Mouse (Mus musculus) right cerebral cortex, adult 18-20 months (tissue): ENCODE measurements around the gene Herpud1.

Source experiments
- DNase-seq: peaks from one replicate; pipeline ENCODE4 v3.0.0; 2022; ENCODE audit warnings: mixed read lengths

Herpud1 gene

DNA sequence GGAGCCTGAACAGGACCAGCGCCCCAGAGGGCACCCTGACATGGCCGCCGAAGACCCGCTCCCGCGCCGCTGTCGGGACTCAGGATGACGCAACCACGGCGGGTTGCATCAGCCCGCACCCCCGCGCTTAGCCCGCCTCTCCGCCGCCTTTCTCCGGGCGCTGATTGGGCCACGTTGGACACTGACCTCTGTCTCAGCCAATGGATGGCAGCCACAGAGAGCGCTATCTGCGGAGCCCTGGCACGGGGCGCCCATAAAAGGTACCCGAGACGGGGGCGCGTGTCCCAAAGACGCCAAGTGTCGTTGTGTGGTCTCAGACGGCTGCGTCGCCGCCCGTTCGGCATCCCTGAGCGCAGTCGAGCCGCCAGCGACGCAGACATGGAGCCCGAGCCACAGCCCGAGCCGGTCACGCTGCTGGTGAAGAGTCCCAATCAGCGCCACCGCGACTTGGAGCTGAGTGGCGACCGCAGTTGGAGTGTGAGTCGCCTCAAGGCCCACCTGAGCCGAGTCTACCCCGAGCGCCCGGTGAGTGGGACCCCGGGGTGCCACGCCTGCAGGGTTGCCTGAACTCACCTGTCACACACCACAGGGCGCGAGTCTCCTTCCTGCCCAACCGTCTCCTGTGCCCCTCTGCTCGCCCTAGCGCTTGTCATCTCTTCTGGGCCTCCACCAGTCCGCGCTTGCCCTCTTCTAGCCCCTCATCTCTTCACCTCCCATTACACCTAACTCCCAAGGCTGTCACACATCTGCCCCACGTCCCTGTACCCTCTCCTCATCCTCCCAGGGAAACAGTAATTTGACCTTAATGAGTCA, at the start of gene Herpud1:
Gene Herpud1 (plus strand): TSS at position 225 of the 813 bp plus-strand sequence.
- peak; percentile 99 for DNase-seq

- no peak for DNase-seq
Observed at GRCm38 (mm10) chr8:94337559-94337958, 48.7 kb upstream of the Herpud1 start.

- DNase-seq: no peak
Observed at GRCm38 (mm10) chr8:94340796-94341195, 45.4 kb upstream of the Herpud1 start.

DNA sequence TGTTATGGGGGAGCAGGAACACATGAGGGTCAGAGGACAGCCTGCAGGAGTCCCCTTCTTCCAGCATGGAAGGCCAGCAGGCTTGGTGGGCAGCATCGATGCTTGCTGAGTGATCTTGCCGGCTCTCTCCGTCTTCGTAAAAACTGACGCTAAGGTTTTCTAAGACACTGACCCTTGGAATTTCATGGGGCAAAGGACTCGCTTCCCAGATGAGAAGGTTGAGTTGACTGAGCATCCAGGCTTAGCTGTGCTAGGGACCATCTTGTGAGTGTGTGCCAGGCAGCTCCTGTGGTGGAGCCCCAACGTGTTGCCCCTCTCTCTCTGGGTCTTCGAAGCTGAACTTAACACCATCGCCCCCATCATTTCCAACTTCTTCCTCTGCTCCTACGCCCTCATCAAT, 43.5 kb upstream of the Herpud1 start:
- no peak for DNase-seq

DNA sequence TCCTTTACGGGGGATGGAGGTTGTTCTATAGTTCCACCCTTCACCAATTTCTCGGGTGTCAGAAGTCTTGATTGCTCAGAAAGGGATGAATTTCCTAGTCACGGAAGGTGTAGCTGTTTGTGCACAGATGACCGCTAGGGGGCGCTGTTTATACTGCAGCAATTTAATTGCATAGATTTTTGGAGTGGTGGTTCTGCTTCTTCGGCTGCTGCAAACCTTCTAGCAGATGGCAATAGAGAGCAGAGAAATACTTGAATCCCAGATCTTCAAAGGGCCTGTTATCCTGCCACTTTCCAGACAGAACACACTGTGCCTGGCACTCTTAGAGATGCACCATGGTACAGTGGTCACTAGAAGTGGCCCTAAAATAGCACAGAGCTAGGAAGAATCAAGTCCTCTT, 42.9 kb upstream of the Herpud1 start:
- DNase-seq: peak; percentile 83

DNA sequence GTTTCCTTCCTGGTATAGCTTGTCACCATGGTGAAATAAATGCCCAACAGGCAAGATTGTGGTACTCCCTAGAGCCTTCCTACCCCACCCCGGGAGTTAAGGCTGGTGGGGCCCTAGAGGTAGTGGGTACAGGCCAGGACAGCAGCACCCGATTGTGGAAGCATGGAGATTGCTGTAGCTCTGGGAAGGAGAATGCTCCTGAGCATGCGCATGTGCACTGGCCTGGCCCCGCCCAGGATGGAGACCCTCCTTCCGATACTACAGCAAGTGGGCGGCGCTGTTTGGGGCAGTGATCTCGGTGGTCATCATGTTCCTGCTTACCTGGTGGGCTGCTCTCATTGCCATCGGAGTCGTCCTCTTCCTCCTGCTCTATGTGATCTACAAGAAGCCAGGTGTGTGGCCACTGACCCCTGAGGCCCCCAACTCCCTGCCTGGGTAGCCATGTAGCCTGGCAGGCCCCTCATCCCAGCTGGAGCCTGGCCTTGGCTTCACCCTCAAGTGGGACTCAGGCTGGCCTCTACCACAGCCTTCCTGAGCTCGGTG, 42.4 kb upstream of the Herpud1 start:
- no peak for DNase-seq

- DNase-seq: no peak
Observed at GRCm38 (mm10) chr8:94345657-94346056, 40.6 kb upstream of the Herpud1 start.

DNA sequence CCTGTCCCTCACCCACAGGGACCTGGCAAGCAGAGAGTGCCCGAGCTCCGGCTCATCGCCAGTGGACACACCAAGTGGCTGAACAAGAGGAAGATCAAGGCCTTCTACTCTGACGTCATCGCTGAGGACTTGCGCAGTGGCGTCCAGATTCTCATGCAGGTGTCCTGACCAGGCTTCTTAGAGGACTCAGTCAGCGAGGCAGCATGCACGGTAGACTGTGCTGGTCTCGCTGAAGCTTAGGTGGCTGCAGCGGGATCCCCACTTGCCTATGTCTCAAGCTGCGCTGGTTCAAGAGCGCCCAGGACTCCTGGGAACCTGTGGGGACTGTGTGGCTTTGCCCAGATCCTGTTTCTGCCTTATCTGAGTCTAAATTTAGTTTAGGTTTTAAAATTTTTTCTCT, 40.0 kb upstream of the Herpud1 start:
- DNase-seq: no peak

- DNase-seq: no peak
Observed at GRCm38 (mm10) chr8:94348425-94348824, 37.8 kb upstream of the Herpud1 start.

- DNase-seq: no peak
Observed at GRCm38 (mm10) chr8:94354069-94354531, 32.1 kb upstream of the Herpud1 start.

DNA sequence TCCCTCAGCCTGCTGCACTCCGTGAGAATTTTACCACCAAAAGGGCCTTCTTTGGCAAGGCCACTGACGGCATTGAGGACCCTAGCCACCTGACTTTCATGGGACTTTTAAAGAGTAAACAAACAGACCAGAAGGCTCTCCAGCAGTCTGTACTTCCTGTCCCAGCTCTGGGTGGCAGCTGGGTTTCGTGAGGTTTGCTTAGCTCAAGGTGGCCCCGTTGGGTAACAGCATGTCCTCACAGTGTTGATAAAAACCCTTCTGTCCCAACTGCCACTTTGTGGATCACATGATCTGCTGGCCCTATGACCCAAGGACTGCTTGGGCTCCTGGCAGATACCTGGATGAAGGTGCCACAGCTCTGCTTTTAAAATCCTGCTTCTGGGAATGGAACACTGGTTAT, 31.7 kb upstream of the Herpud1 start:
- DNase-seq: no peak

DNA sequence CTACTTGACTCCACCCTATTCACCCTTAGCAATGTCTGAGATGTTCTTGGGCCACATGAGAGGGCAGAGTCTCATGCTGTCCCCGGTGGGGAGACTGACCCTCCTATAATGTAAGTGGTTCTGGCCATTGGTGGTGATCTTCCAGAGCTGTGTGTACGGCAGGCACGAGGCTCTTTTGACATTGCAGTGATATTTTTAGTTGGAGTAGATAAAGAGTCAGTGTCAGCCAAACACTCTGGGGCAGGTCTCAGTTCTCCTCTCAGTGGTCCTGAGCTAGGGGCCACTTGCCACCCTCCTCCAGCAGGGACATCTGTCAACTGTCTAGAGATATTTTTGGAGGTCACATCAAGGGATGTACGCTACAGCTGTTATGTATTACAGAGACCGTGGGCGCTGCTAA, 29.0 kb upstream of the Herpud1 start:
- no peak for DNase-seq

GRCm38 (mm10) chr8:94358541-94358940, 27.7 kb upstream of the Herpud1 start:
- peak; percentile 42 for DNase-seq

- DNase-seq: no peak
Observed at GRCm38 (mm10) chr8:94361774-94362431, 24.3 kb upstream of the Herpud1 start.

DNA sequence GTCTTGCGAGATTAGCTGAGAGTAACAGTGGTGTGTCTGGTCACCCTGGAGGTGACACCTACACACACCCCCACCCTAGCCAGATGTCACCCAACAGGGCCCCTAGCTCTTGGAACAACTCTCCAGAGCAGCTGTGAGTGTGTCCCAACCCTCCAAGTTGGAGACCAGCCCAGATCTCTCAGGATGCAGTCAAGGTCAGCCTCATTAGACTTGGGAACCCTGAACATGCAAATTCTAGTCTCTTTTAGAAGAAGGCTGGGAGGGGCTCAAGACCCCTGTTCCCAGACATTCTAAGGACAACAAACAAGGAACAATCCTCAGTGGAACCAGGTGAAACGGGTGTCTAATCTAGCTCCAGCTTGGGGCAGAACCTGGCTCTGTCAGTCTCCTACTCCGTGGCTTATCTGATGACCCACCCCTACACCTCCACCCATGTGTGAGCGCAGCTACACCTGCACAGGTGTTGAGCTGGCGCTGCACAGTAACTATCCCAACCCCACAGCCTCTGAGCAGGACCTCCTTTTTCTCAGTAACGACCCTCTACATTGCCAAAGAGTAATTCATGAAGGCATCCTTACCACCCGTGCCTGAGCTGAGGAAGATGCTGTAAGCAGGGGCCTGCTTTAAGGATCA, 23.5 kb upstream of the Herpud1 start:
- no peak for DNase-seq

GRCm38 (mm10) chr8:94363288-94363688, 22.9 kb upstream of the Herpud1 start:
- DNase-seq: peak; percentile 43

- no peak for DNase-seq
Observed at GRCm38 (mm10) chr8:94363906-94364305, 22.3 kb upstream of the Herpud1 start.

DNA sequence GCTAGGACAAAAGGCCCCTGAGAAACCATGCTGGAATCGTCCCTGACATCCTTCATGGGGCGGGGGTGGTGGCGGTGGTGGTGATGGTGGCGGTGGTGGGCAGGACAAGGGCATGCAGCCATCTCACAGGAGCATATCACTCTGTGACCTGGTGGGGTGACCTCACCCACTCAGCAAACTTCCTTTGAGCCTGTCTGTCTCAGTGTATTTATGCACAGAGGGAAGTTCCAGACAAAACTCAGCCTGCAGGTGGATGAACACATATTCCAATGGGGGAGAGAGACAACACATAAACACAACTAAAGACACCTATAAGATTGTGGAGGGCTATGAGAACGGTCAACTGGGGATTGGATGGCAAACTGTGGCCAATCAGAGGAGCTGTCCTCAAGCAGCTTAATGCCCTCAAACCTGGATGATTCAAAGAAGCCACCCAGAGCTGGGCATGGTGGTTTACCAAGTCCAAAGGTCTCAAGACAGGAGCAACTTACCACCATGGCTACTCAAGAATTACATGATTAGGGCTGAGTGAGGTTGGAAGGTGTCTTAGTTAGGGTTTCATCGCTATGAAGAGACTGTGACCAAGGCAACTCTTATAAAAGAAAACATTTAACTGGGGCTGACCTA, 21.4 kb upstream of the Herpud1 start:
- DNase-seq: no peak

- DNase-seq: no peak
Observed at GRCm38 (mm10) chr8:94365410-94365981, 20.7 kb upstream of the Herpud1 start.

DNA sequence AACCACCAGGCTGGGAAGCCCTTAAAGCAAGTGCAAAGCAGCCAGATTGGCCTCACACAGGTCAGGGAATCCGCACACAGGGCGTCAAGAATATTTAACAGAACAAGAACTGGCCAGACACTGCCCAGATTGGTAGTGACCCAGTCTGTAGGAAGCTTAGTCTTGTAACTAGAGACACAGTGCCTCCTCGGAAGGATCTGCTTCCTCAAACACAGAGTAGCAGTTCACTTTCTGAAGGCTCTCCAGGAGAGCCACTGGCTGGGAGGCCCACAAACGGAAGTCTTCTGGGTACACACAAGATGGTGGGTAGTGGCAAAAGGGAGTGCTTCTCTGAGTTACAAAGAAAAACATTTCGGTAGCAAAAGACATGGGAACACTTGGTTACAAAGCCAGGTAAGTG, 15.4 kb upstream of the Herpud1 start:
- DNase-seq: no peak

- no peak for DNase-seq
Observed at GRCm38 (mm10) chr8:94372955-94373599, 13.2 kb upstream of the Herpud1 start.

DNA sequence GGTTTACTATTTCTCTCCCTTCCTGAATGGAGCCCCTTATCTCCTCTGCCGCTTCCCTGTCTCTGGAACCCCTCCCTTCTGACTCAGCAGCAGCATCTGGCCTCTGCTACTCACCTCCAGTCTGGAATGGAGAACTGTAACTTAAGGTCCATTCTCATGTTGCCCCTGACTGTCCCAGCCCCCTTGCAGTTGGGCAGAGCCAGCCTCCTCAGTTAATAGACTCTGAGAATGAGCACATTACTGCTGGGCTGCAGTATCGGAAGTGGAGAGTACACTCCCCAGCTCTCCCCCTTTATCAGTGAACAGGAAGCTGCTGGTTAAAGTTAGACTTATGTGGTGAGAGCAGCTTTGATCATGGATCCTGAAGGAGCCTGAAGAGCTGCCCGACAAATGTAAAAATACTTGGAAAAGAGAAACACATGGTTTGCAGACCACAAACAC, 10.7 kb upstream of the Herpud1 start:
- no peak for DNase-seq
